Mouse (Mus musculus) right cerebral cortex, postnatal 14 days (tissue): ENCODE data around the gene Hes7.
A peak's percentile ranks its signal among the peaks of the same experiment; 100 is the strongest.

ENCODE experiments used
- DNase-seq: peaks from one replicate; pipeline ENCODE4 v3.0.0; 2022

The Hes7 gene

DNA sequence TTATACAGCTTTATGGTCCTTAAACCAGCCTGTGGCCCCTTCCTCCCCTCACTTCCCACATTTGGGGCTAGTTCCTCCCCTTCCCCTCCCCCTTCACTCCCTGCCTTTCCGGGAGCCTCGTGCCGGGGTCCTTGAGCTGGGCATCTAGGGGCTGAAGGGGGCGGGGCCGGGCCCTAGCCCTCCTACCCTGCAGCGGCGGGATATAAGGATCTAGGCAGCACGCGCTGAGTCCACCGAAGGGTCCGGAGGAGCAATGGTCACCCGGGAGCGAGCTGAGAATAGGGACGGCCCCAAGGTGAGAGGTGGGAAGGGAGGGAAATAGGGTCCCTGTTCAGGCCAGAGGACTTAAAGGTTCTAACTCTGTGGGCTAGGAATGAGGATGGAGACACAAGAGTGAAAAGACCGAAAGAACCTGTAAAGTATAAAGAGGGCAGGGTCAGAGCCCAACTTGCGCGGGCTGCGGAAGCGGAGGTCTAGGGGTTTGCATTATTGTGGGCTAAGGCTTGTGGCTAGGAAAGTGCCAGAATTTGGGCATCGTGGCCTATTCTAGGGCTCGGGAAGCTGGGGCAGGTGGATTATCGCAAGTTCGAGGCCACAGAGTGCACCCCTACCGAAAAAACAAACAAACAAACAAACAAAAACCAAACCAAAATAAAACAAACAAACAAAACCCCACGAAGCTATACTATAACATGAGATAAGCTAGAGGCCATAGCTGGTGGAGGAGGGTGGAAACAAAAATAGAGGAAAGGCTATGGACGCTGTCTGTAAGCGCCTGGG, at the start of gene Hes7:
TSS of gene Hes7 (plus strand) at position 184 of the 780 bp plus-strand sequence.
- peak; percentile 4 for DNase-seq

DNA sequence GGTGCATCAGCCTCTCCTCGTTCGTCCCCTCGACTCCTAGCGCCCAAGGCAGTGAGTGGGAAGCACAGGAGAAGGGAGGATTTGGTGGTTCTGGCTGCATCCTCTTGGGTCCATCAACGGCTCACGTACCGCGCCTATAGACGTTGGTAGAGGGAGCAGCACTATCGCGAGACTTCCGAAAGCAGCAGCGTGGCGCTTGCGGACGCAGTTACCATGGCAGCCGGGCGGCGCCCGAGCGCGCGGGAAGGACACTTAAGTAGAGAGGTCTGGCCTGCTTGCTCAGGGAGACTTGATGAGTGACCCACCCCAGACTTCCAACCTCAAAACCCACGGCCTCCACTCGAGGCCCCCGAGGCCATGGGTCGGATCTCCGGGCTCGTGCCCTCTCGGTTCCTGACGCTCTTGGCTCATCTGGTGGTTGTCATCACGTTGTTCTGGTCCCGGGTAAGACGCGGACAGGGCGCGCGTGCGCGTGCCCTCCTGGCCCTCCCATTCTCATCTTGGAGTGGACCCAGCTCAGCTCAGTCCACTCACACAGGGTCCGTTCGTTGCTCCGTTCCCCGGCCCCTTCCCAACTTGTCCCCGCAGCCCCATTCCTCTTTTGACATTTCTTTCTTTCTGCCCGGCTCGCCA, 49.5 kb upstream of the Hes7 start, which contains the start of gene Tmem107:
TSS of gene Tmem107 (plus strand) at position 217 of the 633 bp plus-strand sequence.
- peak; percentile 92 for DNase-seq

DNA sequence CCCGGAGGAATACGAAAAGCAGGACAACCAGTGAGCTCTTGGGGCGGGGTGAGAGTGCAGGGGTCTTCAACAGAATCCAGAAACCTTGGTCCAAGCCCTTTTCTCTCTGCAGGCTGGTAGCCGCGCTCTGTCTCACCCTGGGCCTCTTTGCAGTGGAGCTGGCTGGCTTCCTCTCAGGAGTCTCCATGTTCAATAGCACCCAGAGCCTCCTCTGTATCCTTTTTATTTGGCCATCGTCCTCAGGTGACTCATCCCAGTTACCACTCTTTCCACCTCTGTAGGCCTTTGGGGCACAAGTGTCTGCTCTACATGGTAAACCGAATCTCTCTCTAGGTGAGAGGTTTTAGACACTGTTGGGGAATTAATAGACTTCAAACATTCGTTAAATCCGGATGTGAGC, 48.9 kb upstream of the Hes7 start:
- DNase-seq: no peak

DNA sequence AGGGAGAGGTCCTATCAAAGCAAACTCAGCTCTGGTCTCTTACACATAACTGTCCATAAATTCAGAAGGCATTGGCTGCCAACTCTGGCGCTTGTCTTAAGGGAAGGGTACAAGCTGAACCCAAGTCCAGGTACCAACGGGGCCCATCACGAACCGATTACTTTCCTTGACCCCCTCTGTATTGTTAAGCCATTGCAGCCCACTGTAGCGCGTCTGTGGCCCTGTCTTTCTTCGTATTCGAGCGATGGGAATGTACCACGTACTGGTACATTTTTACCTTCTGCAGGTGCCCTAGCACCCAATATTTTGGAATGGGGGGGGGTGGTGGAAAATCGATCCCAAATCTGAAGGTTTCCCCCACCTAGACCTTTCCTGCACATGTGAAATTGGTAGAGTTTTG, 48.0 kb upstream of the Hes7 start:
- DNase-seq: no peak

DNA sequence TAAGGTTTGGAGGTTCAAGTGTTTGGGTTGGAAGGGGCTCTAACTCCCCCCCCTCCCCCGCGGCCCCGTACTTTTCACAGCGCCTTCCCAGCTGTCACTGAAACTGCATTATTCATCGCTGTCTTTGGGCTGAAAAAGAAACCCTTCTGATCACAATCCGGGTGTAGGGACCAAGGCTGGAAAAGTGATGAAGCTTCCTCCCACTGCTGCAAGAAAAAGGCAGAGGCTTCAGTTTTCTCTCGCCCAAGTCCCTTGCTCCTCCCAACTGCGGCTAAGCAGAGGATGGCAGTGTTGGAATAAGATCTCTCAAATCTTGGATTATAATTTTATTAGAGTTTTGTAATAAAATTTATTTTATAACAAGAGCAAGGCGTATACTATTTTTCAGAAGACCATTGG, 47.5 kb upstream of the Hes7 start:
- DNase-seq: no peak

DNA sequence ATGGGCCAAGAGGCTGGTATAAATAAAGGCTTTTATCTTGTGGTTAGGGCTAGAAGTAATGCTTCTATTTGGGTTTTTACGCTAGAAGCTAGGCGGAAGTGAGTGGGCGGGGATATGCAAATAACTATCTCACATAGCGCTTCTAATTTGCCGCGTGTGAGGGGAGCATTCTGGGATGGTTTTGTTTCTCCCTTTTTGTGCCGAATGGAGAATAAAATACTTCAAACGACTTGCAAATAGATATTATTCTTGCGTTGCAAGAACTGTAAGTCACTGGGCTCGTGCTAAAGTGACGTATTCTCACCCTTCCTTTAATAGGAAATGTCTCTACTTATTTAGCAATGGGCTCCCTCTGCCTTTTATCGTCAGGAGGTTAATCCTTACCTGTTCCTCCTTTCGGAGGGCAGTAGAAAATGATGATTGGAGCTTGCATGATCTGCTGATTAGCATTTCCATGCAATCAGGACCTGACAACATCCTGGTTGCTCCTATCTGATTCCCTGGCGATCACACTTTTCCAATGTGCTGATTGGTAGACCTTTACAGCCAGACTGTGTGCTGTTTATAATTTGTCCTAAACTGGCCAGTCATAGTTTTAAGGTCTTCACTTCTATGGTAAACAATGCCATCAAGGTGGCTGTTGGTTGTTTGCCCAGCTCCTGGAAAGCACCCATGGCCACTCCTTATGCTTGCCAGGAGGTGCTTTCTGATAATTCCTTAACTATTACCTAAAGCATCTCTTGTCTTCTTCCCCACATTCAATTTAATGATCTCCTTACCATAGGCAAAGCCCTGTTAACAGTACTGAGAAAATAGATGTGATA, 46.9 kb upstream of the Hes7 start:
- DNase-seq: peak; percentile 82

DNA sequence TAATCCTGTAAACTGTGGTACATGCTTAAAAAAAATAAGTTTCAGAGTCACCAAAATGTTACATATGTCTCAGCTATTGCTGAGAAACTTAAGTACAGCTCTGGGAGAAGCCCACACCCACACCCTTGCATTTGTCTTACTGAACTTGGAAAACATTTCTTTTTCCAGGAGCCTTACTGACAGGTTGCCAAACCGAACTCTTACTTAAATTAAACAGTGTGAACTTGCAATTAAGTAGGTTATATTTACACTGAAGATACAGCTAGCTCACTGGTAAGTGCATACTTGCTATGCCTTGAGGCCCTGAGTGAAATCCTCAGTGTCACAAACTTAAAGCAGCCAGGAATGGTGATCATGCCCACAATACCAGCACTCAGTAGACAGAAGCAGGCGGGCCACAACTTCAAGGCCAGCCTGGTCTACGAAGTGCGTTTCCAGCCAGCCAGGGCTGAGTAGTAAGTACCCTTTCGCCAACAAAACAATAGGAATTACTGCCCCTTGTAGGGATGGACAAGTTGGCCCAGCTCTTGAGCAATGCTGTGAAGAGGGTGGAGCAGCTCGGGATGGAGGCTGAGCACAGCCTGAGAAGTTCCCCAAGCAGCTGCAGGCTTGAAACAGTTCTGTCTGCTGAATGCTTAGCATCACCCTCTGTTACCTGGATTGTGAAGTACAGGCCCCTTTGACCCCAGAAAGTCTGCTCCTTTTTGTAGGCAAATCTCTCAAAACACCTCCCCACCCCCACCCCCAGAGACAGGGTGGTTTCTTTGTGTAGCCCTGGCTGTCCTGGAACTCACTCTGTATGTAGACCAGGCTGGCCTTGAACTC, 46.0 kb upstream of the Hes7 start:
- no peak for DNase-seq

DNA sequence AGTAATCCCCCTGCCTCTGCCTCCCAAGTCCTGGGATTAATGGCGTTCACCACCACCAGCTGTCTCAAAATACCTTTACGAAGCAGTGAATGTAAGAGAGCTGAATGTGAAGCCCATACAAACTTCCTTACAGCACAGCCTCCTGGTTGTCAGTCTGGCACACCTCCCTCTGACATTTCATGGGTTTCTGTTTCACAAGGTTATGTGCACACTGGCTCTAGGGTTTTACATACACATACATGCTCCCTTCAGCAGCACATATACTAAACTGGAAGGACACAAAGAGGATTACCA, 45.5 kb upstream of the Hes7 start:
- no peak for DNase-seq

DNA sequence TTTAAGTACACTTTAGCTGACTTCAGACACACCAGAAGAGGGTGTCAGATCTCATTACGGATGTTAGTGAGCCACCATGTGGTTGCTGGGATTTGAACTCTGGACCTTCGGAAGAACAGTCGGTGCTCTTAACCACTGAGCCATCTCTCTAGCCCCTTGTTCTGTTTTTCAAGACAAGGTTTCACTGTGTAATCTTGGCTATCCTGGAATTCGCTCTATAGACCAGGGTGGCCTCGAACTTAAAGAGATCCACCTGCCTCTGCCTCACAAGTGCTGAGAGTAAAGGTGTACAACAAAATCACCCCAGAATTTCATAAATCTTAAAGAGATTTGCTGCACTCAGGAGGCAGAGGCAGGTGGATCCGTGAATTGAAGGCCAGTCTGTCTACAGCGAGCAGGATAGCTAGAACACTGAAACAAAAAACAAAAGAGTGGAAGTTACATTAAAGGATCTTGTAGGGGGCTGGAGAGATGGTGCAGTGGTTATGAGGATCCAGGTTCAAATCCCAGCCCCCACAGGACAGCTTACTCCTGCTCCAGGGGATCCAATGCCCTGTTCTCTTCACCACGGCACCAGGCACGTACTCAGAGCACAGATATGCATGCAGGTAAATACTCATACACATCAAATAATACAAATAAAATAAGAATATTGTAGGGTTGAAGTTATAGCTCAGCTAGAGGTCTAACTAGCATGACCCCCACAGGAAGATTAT, 44.3 kb upstream of the Hes7 start:
- no peak for DNase-seq

DNA sequence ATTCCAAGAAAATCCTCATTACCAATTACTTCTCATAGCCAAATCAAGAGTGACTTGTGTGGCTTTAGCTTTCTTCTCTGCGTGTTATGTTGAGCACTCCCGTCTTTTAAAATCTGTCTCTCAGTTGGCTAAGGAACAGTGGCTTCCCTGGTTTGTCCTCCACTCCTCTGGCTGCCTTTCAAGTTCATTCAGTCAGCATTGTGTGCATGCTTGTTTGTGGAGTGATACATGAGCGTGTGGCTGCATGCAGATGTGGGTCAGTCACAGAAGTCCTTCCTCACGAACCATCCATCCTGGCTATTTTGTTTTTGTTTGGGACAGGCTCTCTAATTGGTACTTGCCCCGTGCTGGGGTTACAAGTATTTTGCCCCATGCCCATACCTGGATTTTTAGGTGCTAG, 43.6 kb upstream of the Hes7 start:
- no peak for DNase-seq

DNA sequence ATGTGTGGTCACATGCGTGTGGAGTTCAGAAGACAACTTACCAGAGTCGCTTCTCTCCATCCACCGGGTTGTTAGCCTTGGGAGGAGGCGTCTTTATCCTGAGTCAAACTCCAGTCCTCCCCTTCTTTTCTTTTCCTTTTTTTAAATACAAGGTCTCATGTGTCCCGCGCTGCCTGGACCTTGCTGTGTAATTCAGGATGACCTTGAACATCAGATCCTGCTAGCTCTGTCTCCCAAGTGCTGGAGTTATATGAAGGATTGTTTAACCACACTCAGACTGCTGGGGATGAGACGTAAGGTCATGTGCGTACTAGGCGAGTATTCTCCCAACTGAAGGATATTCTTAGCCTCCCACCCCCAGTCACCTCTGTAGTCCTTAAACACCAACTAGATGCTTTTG, 42.9 kb upstream of the Hes7 start:
- no peak for DNase-seq

DNA sequence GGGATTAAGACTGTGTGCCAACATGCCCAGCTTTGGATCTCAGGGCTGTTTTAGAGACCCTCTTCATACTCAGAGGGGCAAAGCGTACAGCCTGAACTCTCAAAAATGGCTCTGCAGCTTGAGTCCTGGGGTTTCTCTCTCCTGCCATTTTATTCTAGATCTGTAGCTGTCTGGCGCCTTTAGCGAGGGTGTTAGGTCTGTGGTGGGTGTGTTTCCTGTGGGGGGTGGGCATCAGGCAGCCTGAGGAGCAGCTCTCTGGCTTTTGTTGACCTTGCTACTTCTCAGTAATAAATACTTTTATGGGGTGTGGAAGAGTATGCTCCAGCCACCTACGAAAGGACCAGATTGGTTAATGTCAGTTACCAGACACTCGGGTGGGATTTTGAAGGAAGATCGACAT, 42.2 kb upstream of the Hes7 start:
- DNase-seq: no peak

DNA sequence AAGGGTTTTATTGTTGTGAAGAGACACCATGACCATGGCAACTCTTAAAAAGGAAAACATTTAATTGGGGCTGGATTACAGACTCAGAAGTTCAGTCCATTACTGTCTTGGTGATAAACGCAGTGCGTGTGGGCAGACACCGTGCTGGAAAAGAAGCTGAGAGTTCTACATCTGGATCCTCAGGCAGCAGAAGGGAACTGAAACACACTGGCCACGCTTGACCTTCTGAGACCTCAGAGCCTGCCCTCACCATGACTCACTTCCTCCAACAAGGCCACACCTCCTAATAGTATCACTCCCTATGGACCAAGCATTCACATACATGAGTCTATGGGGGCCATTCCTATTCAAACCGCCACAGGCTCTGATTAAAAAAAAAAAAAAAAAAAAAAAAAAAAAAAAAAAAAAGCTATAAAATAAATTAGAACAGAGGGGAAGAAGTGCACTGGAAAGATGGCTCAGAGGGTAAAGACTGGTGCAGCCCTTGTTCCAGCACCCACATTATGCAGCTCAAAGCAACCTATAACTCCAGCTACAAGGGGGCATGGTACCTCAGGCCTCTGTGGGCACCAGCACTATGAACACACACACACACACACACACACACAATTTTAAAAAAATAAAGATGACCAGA, 41.3 kb upstream of the Hes7 start:
- no peak for DNase-seq

DNA sequence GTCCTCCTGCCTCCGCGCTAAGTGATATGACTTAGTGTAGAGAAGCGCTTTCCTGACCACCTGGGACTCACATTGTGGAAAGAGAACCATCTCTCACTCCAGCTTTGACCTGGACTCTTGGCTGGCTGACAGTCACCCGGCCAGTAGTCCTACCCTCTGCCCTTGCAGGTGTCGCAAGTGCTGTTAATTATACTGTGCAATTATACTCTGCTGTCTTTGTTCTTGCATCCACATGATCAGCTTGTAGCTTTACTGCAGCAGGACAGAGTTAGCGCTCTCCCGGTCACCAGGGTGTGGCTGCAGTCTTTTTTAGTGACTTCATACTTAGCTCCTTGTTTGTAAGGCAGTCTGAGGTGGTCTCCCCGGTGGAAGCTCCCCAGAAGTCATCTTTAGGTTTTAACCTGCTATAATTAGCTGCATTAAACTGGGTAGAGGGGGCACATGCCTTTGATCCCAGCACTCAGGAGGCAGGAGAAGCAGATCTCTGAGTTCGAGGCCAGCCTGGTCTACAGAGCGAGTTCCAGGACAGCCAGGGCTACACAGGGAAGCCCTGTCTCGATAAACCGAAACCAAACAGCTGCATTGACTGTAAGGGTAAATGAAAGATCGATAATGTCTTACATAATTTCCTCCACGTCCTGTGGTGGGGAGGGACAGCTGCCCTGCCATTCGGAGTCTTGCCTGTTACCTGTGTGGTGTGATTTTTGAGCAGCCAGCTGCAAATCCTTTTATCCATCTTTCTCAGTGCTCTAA, 39.9 kb upstream of the Hes7 start:
- DNase-seq: no peak

DNA sequence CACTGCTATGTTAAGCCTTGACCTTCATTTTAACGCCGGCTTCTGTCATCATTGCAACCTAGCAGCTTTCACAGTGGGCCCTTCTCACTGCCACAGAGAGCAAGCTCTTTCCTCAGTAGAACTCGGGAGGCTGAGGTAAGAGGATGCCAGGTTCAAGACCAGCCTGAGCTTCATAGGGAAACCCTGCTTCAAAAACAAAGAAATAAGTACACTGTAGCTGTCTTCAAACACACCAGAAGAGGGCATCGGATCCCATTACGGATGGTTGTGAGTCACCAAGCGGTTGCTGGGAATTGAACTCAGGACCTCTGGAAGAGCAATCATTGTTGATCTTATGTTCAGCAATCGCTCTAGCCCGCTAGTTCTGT, 39.4 kb upstream of the Hes7 start:
- DNase-seq: no peak

DNA sequence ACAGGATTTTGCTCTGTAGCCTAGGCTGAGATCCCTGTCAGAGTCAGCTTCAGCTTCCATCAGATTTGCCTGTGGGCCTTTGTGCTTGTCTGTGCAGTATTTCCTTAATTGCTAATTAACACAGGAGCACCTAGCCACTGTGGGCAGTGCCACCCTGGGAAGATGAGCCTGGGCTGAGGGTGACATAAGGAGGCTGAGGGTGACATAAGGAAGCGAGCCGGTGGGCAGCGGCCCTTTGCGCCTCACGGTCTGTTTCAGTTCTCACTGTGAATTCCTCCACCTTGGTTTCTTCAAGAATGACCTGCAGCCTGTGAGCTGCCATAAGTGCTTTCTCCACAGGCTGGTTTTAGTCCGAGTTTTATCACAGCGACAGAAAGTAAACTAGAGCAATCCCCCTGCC, 38.6 kb upstream of the Hes7 start:
- no peak for DNase-seq

DNA sequence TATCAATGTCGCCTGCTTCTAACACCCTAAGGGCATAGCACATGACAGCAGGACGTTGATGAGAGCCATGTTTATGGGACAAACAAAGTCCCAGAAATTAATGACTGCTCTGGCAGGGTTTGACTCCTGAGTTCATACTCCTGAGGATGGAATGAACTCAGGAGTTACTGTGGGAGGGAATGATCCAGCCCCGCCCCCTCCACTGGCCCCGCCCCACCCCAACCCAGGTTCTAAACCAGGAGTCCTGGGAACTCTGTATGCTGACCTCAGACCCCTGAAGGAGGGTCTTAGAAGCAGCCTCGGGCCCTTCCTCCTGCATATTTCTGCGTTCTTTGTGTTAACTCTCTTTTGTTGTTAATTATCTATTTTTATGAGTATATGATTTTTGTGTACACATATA, 34.6 kb upstream of the Hes7 start:
- DNase-seq: no peak

DNA sequence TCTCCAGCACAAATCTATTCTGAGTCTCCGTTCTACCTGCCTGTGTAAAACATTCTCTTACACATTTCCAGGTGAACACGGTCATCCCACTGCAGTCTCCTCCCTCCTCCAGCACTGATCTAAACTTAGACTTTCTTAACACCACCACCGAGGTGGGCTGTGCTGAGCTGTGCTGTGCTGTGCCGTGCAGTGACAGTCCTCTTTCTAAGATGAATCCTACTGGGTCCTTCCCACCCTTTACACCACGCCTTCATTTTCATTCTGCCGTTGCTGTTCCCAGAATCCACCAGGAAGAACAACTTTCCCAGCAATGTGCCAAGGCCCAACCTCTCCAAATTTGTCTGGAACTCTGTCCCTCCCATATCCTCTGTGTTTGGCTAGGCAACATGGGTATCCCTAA, 33.8 kb upstream of the Hes7 start:
- peak; percentile 25 for DNase-seq

DNA sequence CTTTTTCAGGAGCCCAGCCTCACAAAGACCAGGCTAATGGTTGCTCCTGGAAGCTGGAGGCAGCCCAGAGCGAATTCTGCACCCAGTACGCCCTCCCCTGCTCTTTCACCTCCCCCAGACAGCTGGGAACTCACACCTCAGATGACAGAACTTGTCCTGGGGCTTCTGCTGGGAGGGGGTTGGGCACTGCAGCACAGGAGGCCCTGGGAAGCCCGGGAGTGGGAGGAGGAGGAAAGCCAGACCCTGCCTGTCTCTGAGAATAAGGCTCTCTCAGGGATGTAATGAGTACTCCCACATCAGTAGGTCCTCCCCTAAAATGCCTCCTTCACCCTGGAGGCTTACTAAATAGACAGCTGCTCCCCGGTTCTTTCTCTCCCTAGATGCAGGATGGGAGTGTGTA, 33.1 kb upstream of the Hes7 start:
- DNase-seq: peak; percentile 41

DNA sequence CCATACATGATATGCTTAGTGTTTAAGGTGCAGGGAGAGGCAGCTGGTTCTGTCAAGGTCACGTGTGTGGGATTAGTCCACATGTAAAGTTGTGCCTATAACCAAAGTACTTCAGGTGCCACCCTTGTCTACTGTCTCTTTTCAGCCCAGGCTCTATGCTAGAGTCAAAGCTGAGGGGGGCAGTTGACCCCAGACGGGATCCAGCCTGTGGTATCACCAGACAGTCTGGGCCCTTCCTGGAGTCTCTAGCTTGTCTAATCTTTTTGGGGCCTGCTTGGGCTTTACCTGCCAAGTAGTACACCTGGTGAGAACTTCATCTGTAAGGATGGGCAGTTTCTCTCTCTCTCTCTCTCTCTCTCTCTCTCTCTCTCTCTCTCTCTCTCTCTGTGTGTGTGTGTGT, 32.6 kb upstream of the Hes7 start:
- DNase-seq: peak; percentile 3
